Mouse (Mus musculus) liver, embryonic 14 days (tissue): ENCODE measurements around the gene Gm49388. TPM values are rescaled to one million over a fixed set of nuclear protein-coding genes. Genes with fewer than 3 reads are reported as not detected.

ENCODE experiments used
- polyA plus RNA-seq: library from polyadenylated mRNA; depleted of rRNA; stranded (reverse); fragments of >200 nt; gene quantifications from 2 replicates; pipeline ENCODE4 v1.2.3, GENCODE M21; 2012; rRNA removed

The Gm49388 gene
- polyA plus RNA-seq: 0.90 and 1.2 TPM in 2 replicates

DNA sequence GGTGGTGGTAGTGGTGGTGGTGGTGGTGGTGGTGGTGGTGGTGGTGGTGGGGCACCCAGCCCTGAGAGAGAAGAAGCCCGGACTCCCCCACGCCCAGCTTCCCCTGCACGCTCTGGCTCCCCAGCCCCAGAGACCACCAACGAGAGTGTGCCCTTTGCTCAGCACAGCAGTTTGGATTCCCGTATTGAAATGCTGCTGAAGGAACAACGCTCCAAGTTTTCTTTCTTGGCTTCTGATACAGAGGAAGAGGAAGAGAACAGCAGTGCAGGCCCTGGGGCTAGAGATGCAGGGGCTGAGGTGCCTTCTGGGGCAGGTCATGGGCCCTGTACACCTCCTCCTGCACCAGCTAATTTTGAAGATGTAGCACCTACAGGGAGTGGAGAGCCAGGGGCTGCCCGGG is at the start of gene Gm49388:
TSS of gene Gm49388 (plus strand) at position 301 of the 400 bp plus-strand sequence.

DNA sequence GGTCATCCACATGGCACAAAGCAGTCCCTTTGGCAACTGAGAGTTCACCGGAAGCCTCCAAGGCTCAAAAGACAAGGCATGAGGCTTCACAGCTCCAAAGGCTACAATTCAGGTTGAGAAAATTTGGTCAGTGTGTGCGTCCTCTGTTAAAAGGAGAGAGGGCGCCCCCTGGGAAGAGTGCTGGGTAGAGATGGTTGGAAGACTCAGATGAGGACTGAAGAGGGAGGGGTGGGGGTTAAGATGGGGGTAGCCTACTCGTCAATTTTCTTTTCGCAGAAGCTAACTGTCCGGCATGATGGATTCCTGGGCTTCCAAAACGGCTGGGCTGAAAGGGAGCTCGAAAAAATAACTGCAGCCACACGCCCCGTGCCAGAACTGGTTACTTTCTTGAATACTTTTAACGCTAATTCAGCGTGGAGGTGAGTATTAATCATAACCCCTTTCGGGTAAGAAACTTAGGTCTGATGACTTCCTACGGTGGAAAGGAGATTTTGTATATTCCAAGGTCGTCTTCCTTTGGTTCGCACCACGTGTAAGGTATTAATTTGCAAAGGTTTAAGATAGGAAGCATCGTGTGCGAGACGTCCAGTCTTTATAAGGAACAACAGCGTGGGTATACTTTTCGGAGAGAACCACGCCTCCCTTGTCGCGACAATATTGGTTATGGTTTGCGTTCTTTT is 40.9 kb upstream of the Gm49388 start, which contains the start of gene Fbxl19:
TSS of gene Fbxl19 (plus strand) at position 178 of the 680 bp plus-strand sequence.

DNA sequence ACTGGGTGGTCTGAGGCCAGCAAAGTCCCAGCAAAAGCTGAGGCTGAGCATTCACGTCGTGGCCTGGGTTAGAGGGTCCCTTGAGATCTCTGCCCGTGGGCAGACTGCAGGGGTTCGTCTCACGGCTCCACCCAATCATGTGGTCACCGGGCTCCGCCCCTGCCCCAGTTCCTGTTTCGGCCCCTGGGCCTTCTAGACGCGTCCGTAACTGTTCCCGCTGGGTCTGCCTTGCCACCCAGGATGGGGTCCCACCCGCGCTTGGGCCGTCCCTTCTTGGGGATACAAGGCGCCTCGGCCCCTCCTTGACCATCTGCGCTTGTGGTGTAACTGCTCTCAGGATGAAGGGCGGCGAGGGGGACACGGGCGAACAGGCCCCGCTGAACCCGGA is 15.8 kb upstream of the Gm49388 start, which contains the start of gene Orai3:
TSS of gene Orai3 (plus strand) at position 165 of the 388 bp plus-strand sequence.

DNA sequence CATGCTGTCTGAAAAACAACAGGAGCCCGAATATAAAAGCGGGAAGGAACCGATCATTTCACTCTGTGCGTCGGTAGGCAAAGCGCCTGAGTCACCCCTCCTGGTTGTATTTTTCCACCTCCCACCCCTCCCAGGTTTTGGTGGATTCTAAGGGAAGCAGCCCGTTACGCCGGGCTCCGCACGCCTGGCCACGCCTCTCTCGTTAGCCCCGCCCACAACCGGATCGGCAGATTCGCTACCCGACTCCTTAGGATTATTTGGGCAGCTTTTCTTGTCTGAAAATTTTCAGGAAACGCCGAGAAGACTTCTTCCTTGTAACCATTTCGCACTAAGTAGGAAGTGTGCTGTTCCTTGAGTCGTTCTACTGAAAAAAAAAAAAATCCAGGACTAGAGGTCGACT is 9.0 kb upstream of the Gm49388 start, which contains the start of gene Setd1a:
TSS of gene Setd1a (plus strand) at position 245 of the 400 bp plus-strand sequence.

DNA sequence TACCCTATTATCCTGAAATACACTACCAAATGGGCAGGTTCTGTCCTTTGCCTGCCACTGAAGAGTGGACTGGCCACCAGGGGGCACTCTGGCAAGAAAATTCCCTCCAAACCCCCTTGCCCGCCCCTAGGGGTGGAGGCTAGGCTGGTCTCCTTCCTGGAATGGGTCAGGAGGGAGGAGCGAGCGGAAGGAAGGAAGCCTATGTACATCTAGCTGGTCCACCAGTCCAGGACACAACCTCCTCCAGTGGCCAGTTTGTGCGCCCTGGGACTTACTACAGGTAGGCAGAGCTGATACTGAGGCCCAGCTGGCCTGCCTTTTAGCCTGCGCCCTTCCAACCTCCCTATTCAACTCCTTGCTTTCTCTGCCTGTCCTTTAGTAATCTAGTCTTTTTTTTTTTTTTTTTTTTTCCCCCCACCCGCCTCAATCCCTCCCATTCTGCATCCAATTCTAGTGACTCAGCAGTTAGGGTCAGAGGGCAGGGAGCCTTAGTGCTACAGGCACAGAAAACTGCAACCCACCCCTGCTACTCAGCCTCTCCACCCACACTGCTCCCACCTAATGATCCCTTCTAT is 15.1 kb downstream of the Gm49388 start, which contains the start of gene Hsd3b7:
TSS of gene Hsd3b7 (plus strand) at position 170 of the 575 bp plus-strand sequence.

DNA sequence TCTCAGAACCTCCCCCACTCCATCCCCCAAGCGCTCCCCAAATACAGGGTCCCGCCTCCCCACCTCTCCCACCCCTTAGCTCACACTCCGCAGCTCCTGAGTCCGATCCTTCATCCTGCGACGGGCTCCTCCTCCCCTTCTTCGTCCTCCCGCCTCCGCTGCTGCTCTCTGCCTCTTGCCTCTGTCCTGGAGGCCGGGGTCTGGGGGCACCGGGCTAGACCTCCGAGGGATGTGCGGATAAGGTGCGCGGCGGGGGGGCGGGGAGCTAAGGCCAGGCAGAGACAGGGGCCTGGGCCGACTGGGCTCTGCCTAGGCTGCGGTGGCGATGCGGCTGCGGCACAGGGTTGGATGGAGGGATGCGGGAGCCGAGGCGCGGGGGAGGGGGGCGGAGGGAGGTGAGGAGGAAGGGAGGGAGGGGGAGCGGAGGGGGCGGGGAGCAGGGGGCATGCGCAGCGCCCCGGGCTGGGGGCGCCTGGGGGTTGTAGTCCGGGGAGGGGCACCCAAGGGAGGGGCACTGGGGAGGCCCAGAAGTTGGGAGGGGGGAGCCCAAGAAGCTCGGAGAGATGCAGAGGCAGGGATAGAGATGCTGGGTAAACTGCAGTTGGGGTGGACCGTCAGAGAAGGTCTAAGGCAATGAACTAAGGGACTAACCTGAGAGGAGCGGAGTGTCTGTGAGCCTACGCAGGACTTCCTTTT is 38.9 kb downstream of the Gm49388 start, which contains the start of the genes Stx4a and Stx1b:
TSS of gene Stx4a (plus strand) at position 119 of the 696 bp plus-strand sequence.
TSS of gene Stx1b (minus strand) at position 374 of the 696 bp plus-strand sequence.

Other genes with a start within 250 kb of the Gm49388 start
- gene Tmem265, start 224.2 kb upstream of the Gm49388 start, polyA plus RNA-seq: 1.3 TPM in 2 replicates
- 24.1 and 27.6 TPM in 2 replicates for gene Phkg2, start 212.3 kb upstream of the Gm49388 start, polyA plus RNA-seq
- gene Ccdc189, start 197.0 kb upstream of the Gm49388 start, polyA plus RNA-seq: 4.3 and 5.0 TPM in 2 replicates
- gene Rnf40, start 196.8 kb upstream of the Gm49388 start, polyA plus RNA-seq: 14.6 and 16.3 TPM in 2 replicates
- 1.7 and 1.9 TPM in 2 replicates for gene Zfp629, start 169.8 kb upstream of the Gm49388 start, polyA plus RNA-seq
- gene Bcl7c, start 76.7 kb upstream of the Gm49388 start, polyA plus RNA-seq: 12.5 and 12.9 TPM in 2 replicates
- gene Ctf1, start 72.9 kb upstream of the Gm49388 start, polyA plus RNA-seq: 2.0 and 2.3 TPM in 2 replicates
- not detected in 2 replicates for gene Ctf2, start 53.4 kb upstream of the Gm49388 start, polyA plus RNA-seq
- gene Fbxl19, start 41.1 kb upstream of the Gm49388 start, polyA plus RNA-seq: 10.2 and 11.0 TPM in 2 replicates
- gene Orai3, start 15.8 kb upstream of the Gm49388 start, polyA plus RNA-seq: 4.6 and 6.9 TPM in 2 replicates
- gene Setd1a, start 8.9 kb upstream of the Gm49388 start, polyA plus RNA-seq: 4.3 and 6.2 TPM in 2 replicates
- gene Hsd3b7, start 15.0 kb downstream of the Gm49388 start, polyA plus RNA-seq: 39.0 and 44.6 TPM in 2 replicates
- gene Stx4a, start 38.7 kb downstream of the Gm49388 start, polyA plus RNA-seq: 36.4 and 37.2 TPM in 2 replicates
- 1.1 TPM in 2 replicates for gene Stx1b, start 38.9 kb downstream of the Gm49388 start, polyA plus RNA-seq
- 6.1 and 7.2 TPM in 2 replicates for gene Zfp646, start 90.6 kb downstream of the Gm49388 start, polyA plus RNA-seq
- gene Zfp668, start 91.2 kb downstream of the Gm49388 start, polyA plus RNA-seq: 2.2 and 2.9 TPM in 2 replicates
- 0.37 and 0.40 TPM in 2 replicates for gene Prss53, start 105.4 kb downstream of the Gm49388 start, polyA plus RNA-seq
- gene Gm21974, start 109.8 kb downstream of the Gm49388 start, polyA plus RNA-seq: not detected in 2 replicates
- 65.8 and 72.2 TPM in 2 replicates for gene Vkorc1, start 110.0 kb downstream of the Gm49388 start, polyA plus RNA-seq
- 24.1 and 27.2 TPM in 2 replicates for gene Bckdk, start 118.5 kb downstream of the Gm49388 start, polyA plus RNA-seq
- gene Kat8, start 126.9 kb downstream of the Gm49388 start, polyA plus RNA-seq: 12.5 and 14.2 TPM in 2 replicates
- gene Prss8, start 144.5 kb downstream of the Gm49388 start, polyA plus RNA-seq: 7.2 and 8.8 TPM in 2 replicates
- gene Prss36, start 161.1 kb downstream of the Gm49388 start, polyA plus RNA-seq: 1.6 and 2.2 TPM in 2 replicates
- 279 and 290 TPM in 2 replicates for gene Fus, start 181.8 kb downstream of the Gm49388 start, polyA plus RNA-seq
- gene Pycard, start 208.3 kb downstream of the Gm49388 start, polyA plus RNA-seq: 16.5 and 20.1 TPM in 2 replicates
- 0.05 and 0.67 TPM in 2 replicates for gene Trim72, start 218.3 kb downstream of the Gm49388 start, polyA plus RNA-seq